Mouse (Mus musculus): ENCODE measurements around the gene Vmn1r168.
"Not testable (repeated sequence)": the region's sequence is repeated elsewhere in the genome, so short reads cannot be mapped to it uniquely, and the experiment has no call there.

The Vmn1r168 gene

DNA sequence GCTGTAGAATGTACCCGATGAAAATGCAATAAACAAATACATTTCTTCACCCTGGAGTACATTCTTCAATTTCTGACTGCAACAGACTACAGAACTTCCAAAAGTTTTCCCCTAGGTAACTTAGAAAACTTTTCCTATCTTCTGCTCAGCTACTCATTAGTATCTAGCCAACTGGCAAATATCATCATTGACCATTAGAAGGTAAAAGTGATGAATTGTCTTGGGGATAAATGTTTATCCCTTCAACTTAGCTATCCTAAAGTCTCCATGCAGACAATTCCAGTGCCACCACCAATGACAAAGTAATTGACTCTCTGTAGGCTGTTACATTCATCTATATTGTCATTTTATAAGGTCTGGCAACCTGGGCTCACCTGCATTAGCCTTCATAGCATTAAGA, at the start of gene Vmn1r168:
Gene Vmn1r168, plus strand, starts transcription at position 301 of the 400 bp plus-strand sequence.
- not testable (repeated sequence) for DNase-seq (ENCODE audit: low read depth, low spot score)

DNA sequence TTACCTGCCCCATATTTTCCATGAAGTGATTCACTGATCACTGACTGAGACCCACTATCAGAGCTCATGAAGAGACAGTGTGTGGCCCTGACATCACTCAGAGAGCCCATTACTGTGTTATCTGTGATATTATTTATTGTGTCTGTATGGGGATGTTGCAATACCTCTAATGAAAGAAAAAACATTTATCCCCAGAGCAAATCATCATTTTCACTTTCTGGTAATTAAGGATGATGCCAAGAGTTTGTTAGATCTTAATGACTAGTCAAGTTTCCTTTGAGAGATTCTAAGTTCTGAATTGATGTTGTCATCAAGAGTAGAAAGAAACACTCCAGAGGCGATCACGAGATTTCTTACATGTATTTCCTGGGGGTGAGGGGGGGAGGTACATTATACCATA, 32.4 kb upstream of the Vmn1r168 start, which contains the start of gene Vmn1r167:
Gene Vmn1r167, minus strand, starts transcription at position 101 of the 400 bp plus-strand sequence.
- DNase-seq (ENCODE audit: low read depth, low spot score): not testable (repeated sequence)

DNA sequence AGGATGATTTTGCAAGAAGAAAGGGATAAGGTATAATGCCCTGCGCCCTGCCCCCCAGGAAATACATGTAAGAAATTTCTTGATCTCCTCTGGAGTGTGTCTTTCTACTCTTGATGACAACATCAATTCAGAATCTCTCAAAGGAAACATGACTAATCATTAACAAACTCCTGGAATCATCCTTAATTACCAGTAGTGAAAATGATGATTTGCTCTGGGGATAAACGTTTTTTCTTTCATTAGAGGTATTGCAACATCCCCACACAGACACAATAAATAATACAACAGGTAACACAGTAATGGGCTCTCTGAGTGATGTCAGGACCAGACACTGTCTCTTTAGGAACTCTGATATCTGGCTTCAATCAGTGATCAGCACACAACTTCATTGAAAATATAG, 35.7 kb downstream of the Vmn1r168 start, which contains the start of gene Vmn1r169:
Gene Vmn1r169, plus strand, starts transcription at position 301 of the 400 bp plus-strand sequence.
- not testable (repeated sequence) for DNase-seq (ENCODE audit: low read depth, low spot score)

Data from retina, adult 2 months (tissue).